Mouse (Mus musculus) frontal cortex, adult (tissue): ENCODE data around the gene Mycs.

ENCODE experiments used
- ATAC-seq: cut with Nextera tagmentation; 2 replicates; pipeline ENCODE4 v1.9.2; 2017; ENCODE audit warnings: mild to moderate bottlenecking, moderate library complexity, mixed read lengths; ENCODE audit not compliant: low TSS enrichment

Gene Mycs

GRCm38 (mm10) chrX:5469165-5469564, at the start of gene Mycs:
Gene Mycs (minus strand): TSS chrX:5469265.
- no peak for ATAC-seq

DNA sequence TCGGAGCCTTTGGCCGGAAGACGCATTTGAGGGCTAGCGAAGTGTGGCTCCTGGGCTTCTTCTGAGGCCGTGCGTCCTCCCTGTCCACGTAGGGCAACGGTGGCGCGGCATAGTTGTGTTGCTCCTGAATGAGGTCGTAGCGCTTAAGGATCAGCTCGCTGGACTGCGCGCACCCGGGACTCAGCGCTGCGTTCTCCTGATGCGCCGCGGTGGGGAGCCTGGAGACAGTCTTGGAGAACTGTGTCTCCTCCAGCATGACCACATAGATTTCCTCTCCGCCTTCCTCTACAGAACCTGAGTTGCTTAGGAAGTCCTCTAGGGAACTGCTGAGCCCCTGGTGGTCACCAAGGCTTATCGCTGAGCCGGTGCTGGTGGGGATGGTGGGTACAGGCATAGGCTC, 1.0 kb downstream of the Mycs start:
- peak; percentile 67 for ATAC-seq
